Mouse (Mus musculus) megakaryocyte progenitor cell, adult 5-6 weeks (primary cell): ENCODE measurements around the gene Gm6657. TPM values are rescaled to one million over a fixed set of nuclear protein-coding genes. Genes with fewer than 3 reads are reported as not detected.

ENCODE experiments used
- total RNA-seq, 2 experiments: library from RNA; stranded (forward) in 1 of 2; stranded (reverse) in 1 of 2; fragments of 157-497, 149-512 nt in 1 of 2; fragments of 200-1000 nt in 1 of 2; gene quantifications; 2 replicates each; pipeline versions ENCODE4 v1.2.3 to v1.2.4; 2015 to 2017

The Gm6657 gene
- total RNA-seq, 2 experiments from 2014 or later, result not detected

Other genes with a start within 250 kb of the Gm6657 start
- 12.6 and 17.2 TPM in 2 replicates for gene Gphn, start 32.1 kb downstream of the Gm6657 start, total RNA-seq (2015)
- 12.7 and 18.5 TPM in 2 replicates for gene Gphn, start 32.1 kb downstream of the Gm6657 start, total RNA-seq (2017)